Mouse (Mus musculus) kidney, adult 2 months (tissue): ENCODE data around the gene Ccdc194.

ENCODE experiments used
- CTCF ChIP-seq: fragments of 200-500 bp; conservative IDR thresholded peaks from 2 replicates; pipeline ENCODE4 v1.5.1; 2011; ENCODE audit warnings: low read depth, mild to moderate bottlenecking, control low read depth, low read length, moderate library complexity, mixed read lengths; ENCODE audit not compliant: insufficient read depth, insufficient read length
- POLR2A ChIP-seq: fragments of 200-500 bp; IDR thresholded peaks from one replicate; pipeline ENCODE4 v1.6.1; 2011; ENCODE audit warnings: low read depth, low read length, control low read depth

- TF ChIP-seq CTCF (0 out of 2 replicates have a peak, but pooled peaks have one; percentile 6), POLR2A (no peak)
Measured at GRCm38 (mm10) chr8:71513018-71513754, 12.3 kb downstream of the Ccdc194 start.
